Mouse (Mus musculus): ENCODE results near the gene Patj. TPM values are rescaled to one million over a fixed set of nuclear protein-coding genes. Genes with fewer than 3 reads are reported as not detected.

The Patj gene
- total and polyA plus RNA-seq, 3 experiments, result 0.19 to 0.46 TPM; not detected in 1

DNA sequence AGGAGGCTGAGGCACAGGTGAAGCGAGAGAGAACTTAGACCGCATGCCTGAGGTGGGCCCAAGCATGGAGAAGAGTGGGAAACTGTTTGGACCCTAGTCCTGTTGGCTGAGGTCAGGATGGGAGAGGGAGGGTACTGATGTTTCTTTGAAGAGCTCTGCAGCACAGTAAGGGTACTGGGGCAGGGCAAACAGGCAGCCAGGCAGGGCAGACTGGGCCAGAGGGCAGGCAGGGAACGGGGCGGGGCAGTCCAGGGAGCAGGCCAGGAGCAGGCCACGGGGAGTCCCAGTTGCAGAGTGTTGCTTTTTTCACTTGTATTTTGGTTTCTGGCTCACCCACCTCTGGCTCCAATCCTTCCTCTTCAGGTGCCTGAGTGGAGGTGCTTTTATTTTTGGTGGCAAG lies 114.4 kb downstream of the Patj start (continued):
- TF ChIP-seq CTCF (IDR thresholded peaks at IDR 0.05 in 2 of 3, conservative IDR thresholded peaks at IDR 0.05 in 1 of 3; ENCODE audit: control insufficient read depth in 1 of 3, insufficient read depth in 1 of 3, low read depth in 2 of 3, low read length in 3 of 3, poor library complexity in 1 of 3, severe bottlenecking in 1 of 3), result no peak

DNA sequence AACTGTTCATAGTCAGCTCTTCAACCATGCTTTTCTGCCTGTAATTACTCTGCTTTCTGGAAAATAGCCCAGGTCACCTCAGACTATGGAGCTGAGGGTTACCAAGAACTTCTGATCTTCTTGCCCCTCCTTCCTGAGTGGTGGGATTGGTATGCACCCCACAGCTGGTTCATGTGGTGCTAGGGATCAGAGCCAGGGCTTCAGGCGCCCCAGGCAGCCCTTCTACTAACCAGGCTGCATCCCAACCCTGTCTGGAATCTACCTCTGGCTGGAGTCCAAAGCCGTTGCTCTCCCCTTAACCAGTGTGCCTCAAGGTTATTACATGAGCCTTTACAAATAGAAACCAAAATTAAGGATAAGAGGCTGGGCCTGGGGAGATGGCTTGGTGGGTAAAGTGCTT lies 115.7 kb downstream of the Patj start:
- no peaks in the 10 kb centered on the region for H3K79me2 ChIP-seq (ENCODE audit: control insufficient read depth, insufficient read depth, low read length, poor library complexity)
- no peak overlapping the region for H3K27ac ChIP-seq (ENCODE audit: control insufficient read depth, low read depth, low read length)
- H3K9me3 ChIP-seq (replicated peaks; ENCODE audit: insufficient read depth, low read length), result no peaks in the 10 kb centered on the region
- no peak overlapping the region for H3K4me3 ChIP-seq (ENCODE audit: control insufficient read depth in 1 of 2, insufficient read depth in 1 of 2, low read depth in 2 of 2, low read length in 2 of 2)
- H3K9ac ChIP-seq (ENCODE audit: control insufficient read depth, low read depth, low read length, poor library complexity, severe bottlenecking), result no peak overlapping the region
- H3K4me1 ChIP-seq (ENCODE audit: control insufficient read depth in 1 of 2, insufficient read depth in 2 of 2, low read length in 2 of 2), result no peaks in the 10 kb centered on the region
- H3K36me3 ChIP-seq (ENCODE audit: control insufficient read depth in 1 of 2, insufficient read depth in 2 of 2, low read length in 2 of 2), result no peaks in the 10 kb centered on the region
- H3K27me3 ChIP-seq (ENCODE audit: control insufficient read depth in 1 of 2, insufficient read depth in 2 of 2, low read length in 2 of 2), result no peaks in the 10 kb centered on the region
- TF ChIP-seq HCFC1 (IDR thresholded peaks at IDR 0.05; ENCODE audit: low read depth, low read length), result no peak
- no peak for DNase-seq (ENCODE audit: low read depth, low spot score)

DNA sequence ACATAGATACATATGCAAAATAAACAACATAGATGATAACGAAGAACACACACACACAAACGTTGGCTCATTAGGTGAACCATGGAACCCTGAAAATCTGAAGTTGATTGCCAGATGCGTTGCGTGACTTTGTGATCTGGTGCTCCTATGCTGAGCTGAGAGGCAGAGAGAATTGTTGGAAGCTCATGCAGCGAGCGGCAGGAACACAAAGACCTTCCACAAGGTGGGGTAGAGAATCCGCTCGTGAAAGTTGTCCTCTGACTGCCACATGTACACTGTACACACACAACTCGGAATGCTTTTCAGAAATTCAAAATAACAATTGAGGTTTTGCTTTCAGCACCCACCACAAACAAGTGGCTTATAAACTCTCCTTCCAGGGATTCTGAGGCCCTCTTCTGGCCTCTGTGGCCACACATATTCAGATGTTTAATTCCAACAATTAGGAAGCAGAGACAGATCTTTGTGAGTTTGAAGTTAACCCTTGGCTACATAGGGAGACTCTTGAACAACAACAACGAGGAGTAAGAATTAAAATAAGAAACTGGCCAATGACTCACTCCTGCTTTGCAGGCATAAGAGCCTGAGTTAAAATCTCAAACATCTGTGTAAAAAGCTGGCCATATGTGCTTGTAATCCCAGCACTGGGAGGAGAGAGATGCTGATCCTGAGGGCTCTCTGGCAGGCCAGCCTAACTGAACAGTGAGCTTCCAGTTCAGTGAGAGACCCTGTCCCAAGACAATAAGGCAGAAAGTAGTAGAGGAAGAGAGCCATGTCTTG lies 116.6 kb downstream of the Patj start:
- TF ChIP-seq USF1 (IDR thresholded peaks at IDR 0.05; ENCODE audit: low read depth, low read length), result no peak
- no peak for TF ChIP-seq MXI1 (IDR thresholded peaks at IDR 0.05; ENCODE audit: low read depth, low read length)
- no peak for TF ChIP-seq POLR2AphosphoS2 (IDR thresholded peaks at IDR 0.05; ENCODE audit: low read length)
- no peak for TF ChIP-seq SIN3A (IDR thresholded peaks at IDR 0.05; ENCODE audit: low read length)
- no peak for TF ChIP-seq MEF2A (IDR thresholded peaks at IDR 0.05; ENCODE audit: extremely low read depth, insufficient replicate concordance, low read depth, low read length, poor library complexity, severe bottlenecking)
- no peak for TF ChIP-seq MYB (IDR thresholded peaks at IDR 0.05; ENCODE audit: low read depth, low read length)
- TF ChIP-seq CHD2 (IDR thresholded peaks at IDR 0.05; ENCODE audit: low read length), result no peak
- no peak for TF ChIP-seq MYC (IDR thresholded peaks at IDR 0.05; ENCODE audit: low read depth, low read length)
- no peak for DNase-seq (ENCODE audit: low read depth, low spot score)
- H3K4me3 ChIP-seq (ENCODE audit: control insufficient read depth in 1 of 2, insufficient read depth in 1 of 2, low read depth in 2 of 2, low read length in 2 of 2), result no peak overlapping the region
- no peaks in the 10 kb centered on the region for H3K36me3 ChIP-seq (ENCODE audit: control insufficient read depth in 1 of 2, insufficient read depth in 2 of 2, low read length in 2 of 2)
- no peaks in the 10 kb centered on the region for H3K79me2 ChIP-seq (ENCODE audit: control insufficient read depth, insufficient read depth, low read length, poor library complexity)
- no peak overlapping the region for H3K9ac ChIP-seq (ENCODE audit: control insufficient read depth, low read depth, low read length, poor library complexity, severe bottlenecking)
- H3K4me1 ChIP-seq (ENCODE audit: control insufficient read depth in 1 of 2, insufficient read depth in 2 of 2, low read length in 2 of 2), result no peaks in the 10 kb centered on the region
- no peak overlapping the region for H3K27ac ChIP-seq (ENCODE audit: control insufficient read depth, low read depth, low read length)
- no peaks in the 10 kb centered on the region for H3K27me3 ChIP-seq (ENCODE audit: control insufficient read depth in 1 of 2, insufficient read depth in 2 of 2, low read length in 2 of 2)
- no peaks in the 10 kb centered on the region for H3K9me3 ChIP-seq (replicated peaks; ENCODE audit: insufficient read depth, low read length)

DNA sequence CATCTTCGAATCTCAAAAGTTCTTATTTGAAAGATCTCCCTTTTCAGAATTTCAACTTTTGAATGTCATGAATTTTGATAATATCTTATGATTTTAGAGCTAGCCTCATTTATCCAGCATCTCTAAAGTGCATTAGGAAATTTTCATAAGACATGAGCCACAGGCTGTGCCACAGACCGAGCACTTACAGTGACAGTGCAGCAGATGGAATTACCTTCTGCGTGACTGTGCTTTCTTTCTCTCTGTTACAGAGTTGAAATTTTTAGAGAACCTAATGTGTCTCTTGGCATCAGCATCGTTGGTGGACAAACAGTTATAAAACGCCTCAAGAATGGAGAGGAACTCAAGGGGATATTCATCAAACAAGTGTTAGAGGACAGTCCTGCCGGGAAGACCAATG lies 124.9 kb downstream of the Patj start:
- TF ChIP-seq BHLHE40 (IDR thresholded peaks at IDR 0.05; ENCODE audit: borderline replicate concordance, low read depth, low read length) (no peak), ETS1 (IDR thresholded peaks at IDR 0.05; ENCODE audit: low read depth, low read length) (no peak), USF1 (IDR thresholded peaks at IDR 0.05; ENCODE audit: low read depth, low read length) (no peak), KAT2A (conservative IDR thresholded peaks at IDR 0.05; ENCODE audit: low read depth, low read length) (no peak)
- Histone ChIP-seq H3K4me3 (ENCODE audit: control insufficient read depth in 1 of 2, insufficient read depth in 1 of 2, low read depth in 2 of 2, low read length in 2 of 2) (no peak overlapping the region), H3K79me2 (ENCODE audit: control insufficient read depth, insufficient read depth, low read length, poor library complexity) (no peaks in the 10 kb centered on the region), H3K27me3 (ENCODE audit: control insufficient read depth in 1 of 2, insufficient read depth in 2 of 2, low read length in 2 of 2) (peaks cover 0 to 2% of the 10 kb centered on the region in 2 experiments; a peak in 1 of 4 replicates), H3K36me3 (ENCODE audit: control insufficient read depth in 1 of 2, insufficient read depth in 2 of 2, low read length in 2 of 2) (no peaks in the 10 kb centered on the region), H3K9ac (ENCODE audit: control insufficient read depth, low read depth, low read length, poor library complexity, severe bottlenecking) (no peak overlapping the region), H3K4me1 (ENCODE audit: control insufficient read depth in 1 of 2, insufficient read depth in 2 of 2, low read length in 2 of 2) (no peaks in the 10 kb centered on the region), H3K9me3 (replicated peaks; ENCODE audit: insufficient read depth, low read length) (no peaks in the 10 kb centered on the region), H3K27ac (ENCODE audit: control insufficient read depth, low read depth, low read length) (no peak overlapping the region)
- DNase-seq (ENCODE audit: low read depth, low spot score), result no peak
